Comparison of ENCODE assay signal across 8 mouse cellular contexts in genomic region chr2:78048706-78049055, GRCm38 (mm10).
A peak's percentile ranks its signal among the peaks of the same experiment; 100 is the strongest.
DNase-seq lines count a peak whose midpoint lies in the region; ATAC-seq and TF ChIP-seq lines count a peak whose summit lies in the region.

No protein-coding gene starts in this region.

- peak; percentile 21; the same call in 1 of the 2 replicates for ATAC-seq in neural tube, embryonic 11.5 days (ENCODE audit: insufficient read depth, low FRiP score, low TSS enrichment)
- peak; percentile 60; the same call in 1 of the 2 replicates for ATAC-seq in hindbrain, embryonic 16.5 days
- peak; percentile 72; the same call in 1 of the 2 replicates for ATAC-seq in midbrain, postnatal 0 days (ENCODE audit: low FRiP score)

- H3K4me1 ChIP-seq in neural tube, embryonic 11.5 days (ENCODE audit: control insufficient read depth, insufficient read depth, low read length): no peaks in the 10 kb centered on the region
- H3K4me1 ChIP-seq in hindbrain, embryonic 16.5 days (ENCODE audit: control insufficient read depth, insufficient read depth, low read depth, low read length): peaks cover 8% of the 10 kb centered on the region; the same call in 1 of the 2 replicates
- 0 out of 2 replicates have a peak, but pooled peaks cover 4% of the 10 kb centered on the region for H3K4me1 ChIP-seq in midbrain, postnatal 0 days (ENCODE audit: insufficient read depth, low read length)

- TF ChIP-seq CTCF in midbrain, postnatal 0 days (IDR thresholded peaks at IDR 0.05): no peak

- no peak overlapping the region for H3K27ac ChIP-seq in neural tube, embryonic 11.5 days (ENCODE audit: low read depth, low read length)
- H3K27ac ChIP-seq in hindbrain, embryonic 16.5 days (ENCODE audit: low read depth, low read length): peak overlapping the region; percentile 40; the same call in 1 of the 2 replicates
- peak overlapping the region; percentile 32; the same call in 1 of the 2 replicates for H3K27ac ChIP-seq in midbrain, postnatal 0 days (ENCODE audit: low read depth, low read length)

- WGBS in neural tube, embryonic 11.5 days: 67% methylated on average over 6 of the region's 6 CpGs
- 50% methylated on average over 6 of the region's 6 CpGs for WGBS in hindbrain, embryonic 16.5 days
- WGBS in midbrain, postnatal 0 days: 53% methylated on average over 6 of the region's 6 CpGs

- no peaks in the 10 kb centered on the region for H3K36me3 ChIP-seq in neural tube, embryonic 11.5 days (ENCODE audit: control insufficient read depth, insufficient read depth, low read length)
- no peaks in the 10 kb centered on the region for H3K36me3 ChIP-seq in hindbrain, embryonic 16.5 days (ENCODE audit: control insufficient read depth, insufficient read depth, low read length)
- H3K36me3 ChIP-seq in midbrain, postnatal 0 days (ENCODE audit: insufficient read depth, low read length): no peaks in the 10 kb centered on the region

- no peak overlapping the region for H3K4me3 ChIP-seq in neural tube, embryonic 11.5 days (ENCODE audit: low read depth, low read length)
- H3K4me3 ChIP-seq in hindbrain, embryonic 16.5 days (ENCODE audit: low read length): peak overlapping the region; percentile 23
- peak overlapping the region; percentile 25; the same call in 1 of the 2 replicates for H3K4me3 ChIP-seq in midbrain, postnatal 0 days (ENCODE audit: low read depth, low read length)

- no peak overlapping the region for H3K9ac ChIP-seq in neural tube, embryonic 11.5 days (ENCODE audit: low read length)
- peak overlapping the region; percentile 35 for H3K9ac ChIP-seq in hindbrain, embryonic 16.5 days (ENCODE audit: low read depth, low read length)
- H3K9ac ChIP-seq in midbrain, postnatal 0 days (replicated peaks; ENCODE audit: low read length, poor library complexity, severe bottlenecking): no peak overlapping the region; the same call in 1 of the 2 replicates

- peak; percentile 34 for DNase-seq in cerebellum, adult 11 months
- DNase-seq in cerebellum, adult 8-10 months: no peak
- peak; percentile 18 for DNase-seq in neural tube, embryonic 11.5 days (ENCODE audit: low spot score)
- DNase-seq in neural tube, embryonic 10.5 days (ENCODE audit: extremely low spot score, low spot score): no peak
- DNase-seq in midbrain, postnatal 0 days (ENCODE audit: low spot score): peak; percentile 24
- DNase-seq in thymus, postnatal 25 days: no peak
- no peak for DNase-seq in thymus, postnatal 4 days

- no peaks in the 10 kb centered on the region for H3K27me3 ChIP-seq in neural tube, embryonic 11.5 days (ENCODE audit: control insufficient read depth, insufficient read depth, low read length)
- no peaks in the 10 kb centered on the region for H3K27me3 ChIP-seq in hindbrain, embryonic 16.5 days (replicated peaks; ENCODE audit: control insufficient read depth, insufficient read depth, low read length)
- H3K27me3 ChIP-seq in midbrain, postnatal 0 days (ENCODE audit: insufficient read depth, low read length): no peaks in the 10 kb centered on the region

- no peak overlapping the region; the same call in 1 of the 2 replicates for H3K4me2 ChIP-seq in neural tube, embryonic 11.5 days (ENCODE audit: low read depth)
- H3K4me2 ChIP-seq in hindbrain, embryonic 16.5 days (ENCODE audit: low read length): peak overlapping the region; percentile 55
- H3K4me2 ChIP-seq in midbrain, postnatal 0 days (ENCODE audit: low read depth, low read length, poor library complexity, severe bottlenecking): peak overlapping the region; percentile 43

- H3K9me3 ChIP-seq in neural tube, embryonic 11.5 days (ENCODE audit: control insufficient read depth, low read length): no peaks in the 10 kb centered on the region
- no peaks in the 10 kb centered on the region for H3K9me3 ChIP-seq in hindbrain, embryonic 16.5 days (ENCODE audit: control insufficient read depth, low read length)
- H3K9me3 ChIP-seq in midbrain, postnatal 0 days (ENCODE audit: low read length): no peaks in the 10 kb centered on the region

Comparison
In these comparisons a context has a peak if more than half of its experiments do, and no peak if none do; other contexts are left out.
1. DNase-seq: peak in cerebellum, adult 11 months (single experiment), neural tube, embryonic 11.5 days (single experiment) and midbrain, postnatal 0 days (single experiment); none in cerebellum, adult 8-10 months (single experiment), neural tube, embryonic 10.5 days (single experiment), thymus, postnatal 25 days (single experiment) and thymus, postnatal 4 days (single experiment).
2. ATAC-seq: peak in every context shown above with its lines; median percentile 72 in midbrain, postnatal 0 days; 60 in hindbrain, embryonic 16.5 days; 21 in neural tube, embryonic 11.5 days.